Mouse (Mus musculus) stomach, embryonic 15.5 days (tissue): ENCODE measurements around the gene Art4. TPM values are rescaled to one million over a fixed set of nuclear protein-coding genes. Genes with fewer than 3 reads are reported as not detected.
A peak's percentile ranks its signal among the peaks of the same experiment; 100 is the strongest.
"Not testable (repeated sequence)": the region's sequence is repeated elsewhere in the genome, so short reads cannot be mapped to it uniquely, and the experiment has no call there.

Source experiments
- ATAC-seq: fragments of 200-750 bp; cut with Nextera tagmentation; 2 replicates; pipeline ENCODE4 v1.8.0; 2017; ENCODE audit warnings: low read depth, moderate number of reproducible peaks, moderate TSS enrichment; ENCODE audit not compliant: insufficient read depth, low FRiP score
- H3K27ac ChIP-seq: fragments of 300-500 bp; sonication (generic); 2 replicates; pipeline ENCODE4 v1.5.1; 2015; ENCODE audit warnings: mild to moderate bottlenecking, inconsistent platforms
- H3K27me3 ChIP-seq: fragments of 300-500 bp; sonication (generic); replicated peaks from 2 replicates; pipeline ENCODE4 v1.6.1; 2015; ENCODE audit warnings: inconsistent platforms
- H3K36me3 ChIP-seq: fragments of 300-500 bp; sonication (generic); 2 replicates; pipeline ENCODE4 v1.6.1; 2015; ENCODE audit warnings: inconsistent platforms
- H3K4me1 ChIP-seq: fragments of 300-500 bp; sonication (generic); 2 replicates; pipeline ENCODE4 v1.6.1; 2015; ENCODE audit warnings: inconsistent platforms
- H3K4me2 ChIP-seq: fragments of 300-500 bp; sonication (generic); 2 replicates; pipeline ENCODE4 v1.6.1; 2015; ENCODE audit warnings: mild to moderate bottlenecking, inconsistent platforms
- H3K4me3 ChIP-seq: fragments of 300-500 bp; sonication (generic); replicated peaks from 2 replicates; pipeline ENCODE4 v1.5.1; 2015; ENCODE audit warnings: inconsistent platforms
- H3K9ac ChIP-seq: fragments of 300-500 bp; sonication (generic); 2 replicates; pipeline ENCODE4 v1.6.1; 2015; ENCODE audit warnings: inconsistent platforms
- H3K9me3 ChIP-seq: fragments of 300-500 bp; sonication (generic); 2 replicates; pipeline ENCODE4 v1.6.1; 2016; ENCODE audit warnings: inconsistent platforms
- WGBS: fragments of 180-500 bp; shearing (Covaris S2); methylation state at CpG from one replicate; pipeline ENCODE4 v1.1.7; 2015; 5-methylcytosine and 5-hydroxymethylcytosine counted together
- polyA plus RNA-seq: library from polyadenylated mRNA; unstranded; fragments of >200 nt; fragmentation: Nextera tagmentation; extraction: Ambion mirVana; gene quantifications from 2 replicates; pipeline ENCODE4 v1.2.1, GENCODE M21; 2015

Art4 gene
- polyA plus RNA-seq, 1 experiment from 2014 or later, result 7.7 TPM

DNA sequence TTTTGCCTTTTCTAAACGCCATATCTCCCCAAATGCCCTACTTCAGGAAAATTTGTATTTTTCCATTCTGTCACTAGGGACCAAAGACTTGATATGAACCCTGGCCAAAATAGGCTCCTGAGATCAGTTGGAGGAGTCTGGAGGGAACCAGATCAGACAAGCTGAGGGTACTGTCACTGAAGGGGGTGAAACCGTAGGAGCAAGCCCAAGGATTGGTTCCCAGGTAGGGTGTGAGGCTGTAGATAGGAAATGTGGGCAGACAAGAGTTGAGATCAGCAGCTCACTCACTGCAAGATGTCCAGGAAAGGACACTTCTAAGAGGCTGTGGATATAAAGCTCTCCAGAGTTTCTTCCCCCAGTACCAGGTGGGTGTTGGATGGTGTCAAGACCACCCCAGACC, 34.5 kb upstream of the Art4 start:
- no peak for ATAC-seq
- Histone ChIP-seq H3K9ac (no peak overlapping the region), H3K27me3 (no peaks in the 10 kb centered on the region), H3K4me3 (no peak overlapping the region), H3K27ac (no peak overlapping the region), H3K36me3 (no peaks in the 10 kb centered on the region), H3K4me2 (no peak overlapping the region), H3K4me1 (peaks cover 16% of the 10 kb centered on the region), H3K9me3 (no peaks in the 10 kb centered on the region)
- WGBS, result 88% methylated on average over 2 of the region's 2 CpGs

DNA sequence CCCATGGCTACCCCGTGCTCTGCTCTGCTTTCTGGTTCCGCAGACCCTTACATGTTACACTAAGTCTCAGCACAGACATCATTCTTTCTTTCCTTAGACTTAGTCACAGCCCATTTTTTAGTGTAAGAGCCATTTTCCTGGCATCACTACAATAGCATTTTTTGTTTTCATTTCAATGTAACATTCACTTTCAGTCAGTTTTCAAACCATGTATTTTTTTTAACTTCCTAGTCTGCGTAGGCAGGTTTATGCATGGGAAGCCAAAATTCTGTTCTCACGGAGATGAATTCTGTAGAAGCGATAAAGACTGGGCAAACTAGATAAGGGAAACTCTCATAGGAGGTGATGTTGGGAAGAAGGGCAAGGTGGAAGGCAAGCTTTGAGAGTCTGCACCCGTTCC, 32.0 kb upstream of the Art4 start:
- 89% methylated on average over 6 of the region's 6 CpGs for WGBS
- Histone ChIP-seq H3K36me3 (no peaks in the 10 kb centered on the region), H3K27ac (no peak overlapping the region), H3K9ac (no peak overlapping the region), H3K27me3 (no peaks in the 10 kb centered on the region), H3K4me1 (peaks cover 8% of the 10 kb centered on the region), H3K4me3 (no peak overlapping the region), H3K9me3 (no peaks in the 10 kb centered on the region), H3K4me2 (no peak overlapping the region)
- no peak for ATAC-seq

DNA sequence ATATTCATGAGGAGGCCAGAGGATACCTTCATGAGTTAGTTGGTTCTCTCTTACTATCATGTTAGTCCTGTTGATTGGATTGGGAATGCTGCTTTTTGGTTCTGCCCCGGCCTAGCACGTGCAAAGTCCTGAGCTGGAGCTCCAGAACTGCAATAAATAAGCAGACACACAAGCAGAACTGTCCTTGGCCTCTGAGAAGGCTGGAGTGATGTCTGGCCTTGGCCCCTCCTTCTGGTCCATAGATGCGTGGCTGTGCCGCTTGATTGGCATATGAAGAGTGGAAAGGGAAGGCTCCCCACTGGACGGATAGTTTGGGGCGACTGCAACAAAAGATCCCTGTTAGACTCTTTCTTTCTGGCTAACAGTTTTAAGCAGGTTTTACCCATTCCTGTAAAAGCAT, 31.5 kb upstream of the Art4 start:
- Histone ChIP-seq H3K4me3 (no peak overlapping the region), H3K27me3 (no peaks in the 10 kb centered on the region), H3K36me3 (no peaks in the 10 kb centered on the region), H3K27ac (no peak overlapping the region), H3K4me2 (no peak overlapping the region), H3K9ac (no peak overlapping the region), H3K9me3 (no peaks in the 10 kb centered on the region), H3K4me1 (0 out of 2 replicates have a peak, but pooled peaks cover 6% of the 10 kb centered on the region)
- 89% methylated on average over 6 of the region's 6 CpGs for WGBS
- ATAC-seq, result no peak

DNA sequence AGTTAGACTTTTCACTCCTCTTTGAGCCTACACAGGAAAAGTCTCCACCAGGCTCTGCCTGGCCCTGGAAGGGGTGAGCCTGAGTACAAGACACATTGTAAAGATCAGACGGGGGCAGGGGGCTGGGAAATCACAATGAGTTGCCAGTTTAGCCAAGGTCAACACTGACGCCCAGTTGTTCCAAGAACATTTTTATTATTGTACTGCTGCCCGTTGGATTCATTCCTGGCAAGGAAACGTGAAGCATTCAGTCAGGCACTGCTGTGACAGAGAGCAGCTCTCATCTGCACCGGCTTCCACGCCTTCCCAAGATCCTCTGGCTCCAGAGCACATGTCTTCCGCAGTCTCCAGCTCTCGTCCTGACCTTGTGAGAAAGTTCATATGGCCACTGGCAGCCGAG, 30.3 kb upstream of the Art4 start:
- no peak; the same call in 1 of the 2 replicates for ATAC-seq

DNA sequence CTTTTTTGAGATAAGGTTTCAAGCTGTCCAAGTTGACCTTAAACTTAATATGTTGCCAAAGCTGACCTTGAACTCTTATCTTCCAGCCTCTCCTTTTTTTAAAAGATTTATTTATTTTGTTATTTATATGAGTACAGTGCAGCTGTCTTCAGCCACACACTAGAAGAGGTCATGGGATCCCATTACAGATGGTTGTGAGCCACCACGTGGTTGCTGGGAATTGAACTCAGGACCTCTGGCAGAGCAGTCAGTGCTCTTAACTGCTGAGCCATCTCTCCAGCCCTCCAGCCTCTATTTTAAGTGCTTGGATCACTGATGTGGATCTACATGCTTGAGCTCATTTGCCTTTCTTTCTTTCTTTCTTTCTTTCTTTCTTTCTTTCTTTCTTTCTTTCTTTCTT, 27.2 kb upstream of the Art4 start:
- H3K4me2 ChIP-seq, H3K9me3 ChIP-seq, H3K4me3 ChIP-seq, ATAC-seq, H3K4me1 ChIP-seq, H3K27ac ChIP-seq, H3K27me3 ChIP-seq, H3K36me3 ChIP-seq, H3K9ac ChIP-seq: not testable (repeated sequence)
- 50% methylated on average over 1 of the region's 1 CpGs for WGBS

More for the DNA sequence above, 30.3 kb upstream of the Art4 start:
- WGBS, result 40% methylated on average over 9 of the region's 9 CpGs
- Histone ChIP-seq H3K36me3 (no peaks in the 10 kb centered on the region), H3K4me2 (no peak overlapping the region), H3K4me1 (0 out of 2 replicates have a peak, but pooled peaks cover 6% of the 10 kb centered on the region), H3K9ac (no peak overlapping the region), H3K9me3 (no peaks in the 10 kb centered on the region), H3K27ac (peak overlapping the region; percentile 66), H3K27me3 (no peaks in the 10 kb centered on the region), H3K4me3 (no peak overlapping the region)

DNA sequence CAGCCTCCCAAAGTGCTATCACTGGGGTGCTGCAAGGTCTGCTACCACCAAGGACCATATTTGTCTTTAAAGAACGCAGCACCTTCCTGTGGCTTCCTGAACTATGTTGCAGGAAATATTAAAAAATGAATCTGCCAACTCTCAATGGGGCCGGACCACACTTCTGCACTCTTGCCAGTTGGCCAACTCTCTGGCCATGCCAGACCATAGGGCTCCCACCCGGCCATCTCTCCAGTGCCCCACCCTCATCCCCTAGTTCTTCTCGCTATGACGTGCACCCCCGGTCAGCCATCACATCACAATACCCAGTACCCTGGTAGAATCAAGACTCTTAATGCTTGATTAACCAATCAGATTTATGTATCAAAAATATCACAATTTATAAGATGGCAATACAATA, 26.4 kb upstream of the Art4 start:
- H3K4me1 ChIP-seq, result 0 out of 2 replicates have a peak, but pooled peaks cover 6% of the 10 kb centered on the region
- H3K27me3 ChIP-seq, result no peaks in the 10 kb centered on the region
- ATAC-seq, result no peak
- H3K9me3 ChIP-seq, result no peaks in the 10 kb centered on the region
- WGBS, result 92% methylated on average over 6 of the region's 6 CpGs
- H3K27ac ChIP-seq, result no peak overlapping the region
- no peak overlapping the region for H3K9ac ChIP-seq
- no peak overlapping the region for H3K4me3 ChIP-seq
- H3K4me2 ChIP-seq, result no peak overlapping the region
- no peaks in the 10 kb centered on the region for H3K36me3 ChIP-seq

DNA sequence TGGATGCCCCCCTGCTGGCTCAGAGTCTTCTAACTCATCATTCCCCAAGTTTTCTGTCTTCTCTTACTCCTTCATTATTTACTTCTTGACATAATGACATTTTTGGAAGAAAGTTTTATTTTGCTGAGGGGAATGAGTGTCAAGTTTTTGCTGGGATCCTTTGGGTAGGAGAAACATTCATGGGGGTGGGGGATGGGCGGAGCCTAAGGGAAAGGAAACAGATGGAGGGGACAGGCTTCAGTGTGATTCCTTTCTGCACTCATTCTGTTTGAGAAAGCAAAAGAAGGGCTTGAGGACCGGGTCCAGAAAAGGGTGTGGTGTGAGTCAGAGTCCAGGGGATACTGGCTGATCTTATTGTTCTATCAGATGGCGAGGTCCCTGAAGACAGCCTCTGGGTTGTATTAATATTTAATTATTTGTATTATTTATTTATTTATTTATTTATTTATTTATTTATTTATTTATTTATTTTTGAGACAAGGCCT, 25.9 kb upstream of the Art4 start:
- no peak for ATAC-seq
- Histone ChIP-seq H3K4me2 (no peak overlapping the region), H3K4me1 (0 out of 2 replicates have a peak, but pooled peaks cover 6% of the 10 kb centered on the region), H3K9ac (no peak overlapping the region), H3K27me3 (no peaks in the 10 kb centered on the region), H3K9me3 (no peaks in the 10 kb centered on the region), H3K36me3 (no peaks in the 10 kb centered on the region), H3K27ac (no peak overlapping the region), H3K4me3 (no peak overlapping the region)
- WGBS, result 73% methylated on average over 3 of the region's 3 CpGs

DNA sequence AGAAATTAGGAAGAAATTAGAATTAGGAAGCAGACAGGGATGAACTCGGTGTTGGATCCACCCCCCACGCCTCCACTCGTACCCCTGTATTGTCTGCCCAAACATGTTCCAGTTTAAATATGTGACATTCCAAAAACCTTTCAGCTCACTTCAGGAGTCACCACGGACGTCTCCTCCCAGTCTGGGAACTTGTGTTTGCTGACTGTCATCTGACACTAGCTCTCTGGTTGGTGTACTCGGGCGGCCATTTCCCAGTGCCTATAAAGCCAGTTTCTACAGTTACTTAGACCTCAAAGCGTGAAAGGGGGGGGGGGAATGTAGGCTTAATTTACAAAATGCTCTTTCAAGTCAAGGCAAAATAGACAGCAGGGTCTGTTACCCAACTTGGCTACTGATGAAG, 24.1 kb upstream of the Art4 start:
- Histone ChIP-seq H3K9ac (no peak overlapping the region), H3K27ac (no peak overlapping the region), H3K27me3 (no peaks in the 10 kb centered on the region), H3K36me3 (no peaks in the 10 kb centered on the region), H3K9me3 (no peaks in the 10 kb centered on the region), H3K4me3 (no peak overlapping the region), H3K4me1 (no peaks in the 10 kb centered on the region), H3K4me2 (no peak overlapping the region)
- no peak for ATAC-seq
- 61% methylated on average over 8 of the region's 8 CpGs for WGBS

DNA sequence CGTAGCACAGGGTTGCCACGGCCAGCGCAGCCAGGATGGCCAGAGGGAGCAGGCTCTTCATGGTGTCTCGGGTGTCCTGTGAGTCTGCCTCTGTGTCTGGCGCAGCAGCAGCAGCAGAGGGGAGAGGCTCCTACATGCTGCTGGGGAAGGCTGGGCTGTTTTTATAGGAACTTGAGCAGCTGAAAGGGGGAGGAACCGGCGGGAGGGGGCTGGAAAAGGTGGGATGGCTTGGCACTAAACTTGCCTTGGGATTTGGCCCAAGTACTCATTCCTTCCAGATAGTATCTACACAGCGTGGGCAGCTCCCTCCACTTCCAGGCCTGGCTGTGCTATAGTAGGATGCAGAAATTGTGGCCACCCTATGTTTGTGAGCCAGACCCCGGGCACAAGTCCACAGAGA, 18.1 kb upstream of the Art4 start, which contains the start of gene Mgp:
Mgp (minus strand) TSS at position 154 of the 400 bp plus-strand sequence.
- H3K9ac ChIP-seq, result no peak within 1 kb of the TSS; the same call in 1 of the 2 replicates

DNA sequence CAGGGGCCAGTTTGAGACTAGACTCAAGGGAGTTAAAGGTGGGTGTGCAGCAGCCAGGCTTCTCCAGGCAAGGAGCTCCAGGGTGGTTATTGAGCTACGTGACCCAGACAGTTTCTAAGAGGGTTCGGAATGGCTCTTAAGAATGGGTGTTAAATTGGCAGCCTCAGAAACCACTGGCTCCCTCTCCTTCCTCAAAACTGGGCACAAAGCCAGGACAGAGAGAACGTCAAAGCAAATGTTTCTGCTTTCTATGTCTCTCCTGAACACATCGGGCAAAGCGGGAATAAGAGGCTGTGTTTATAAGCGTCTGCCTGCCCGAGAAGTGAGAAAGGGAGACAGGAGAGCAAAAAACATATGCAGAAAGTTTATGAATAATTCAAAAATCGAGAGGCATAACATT, 17.1 kb upstream of the Art4 start:
- H3K27me3 ChIP-seq, result no peaks in the 10 kb centered on the region
- no peaks in the 10 kb centered on the region for H3K36me3 ChIP-seq
- no peaks in the 10 kb centered on the region for H3K4me1 ChIP-seq
- H3K9ac ChIP-seq, result no peak overlapping the region
- peak overlapping the region; percentile 33 for H3K4me2 ChIP-seq
- no peak overlapping the region for H3K27ac ChIP-seq
- H3K9me3 ChIP-seq, result no peaks in the 10 kb centered on the region
- WGBS, result 30% methylated on average over 8 of the region's 8 CpGs
- peak overlapping the region; percentile 18 for H3K4me3 ChIP-seq
- ATAC-seq, result no peak

More for the DNA sequence above, 18.1 kb upstream of the Art4 start, which contains the start of gene Mgp:
- 32% methylated on average over 9 of the region's 9 CpGs for WGBS
- Histone ChIP-seq H3K27me3 (no peaks in the 10 kb centered on the region), H3K9me3 (no peaks in the 10 kb centered on the region), H3K4me2 (peak within 1 kb of the TSS; percentile 39), H3K36me3 (no peaks in the 10 kb centered on the region), H3K4me1 (no peaks in the 10 kb centered on the region), H3K4me3 (peak within 1 kb of the TSS; percentile 33), H3K27ac (peak within 1 kb of the TSS; percentile 37; the same call in 1 of the 2 replicates)
- no peak for ATAC-seq

DNA sequence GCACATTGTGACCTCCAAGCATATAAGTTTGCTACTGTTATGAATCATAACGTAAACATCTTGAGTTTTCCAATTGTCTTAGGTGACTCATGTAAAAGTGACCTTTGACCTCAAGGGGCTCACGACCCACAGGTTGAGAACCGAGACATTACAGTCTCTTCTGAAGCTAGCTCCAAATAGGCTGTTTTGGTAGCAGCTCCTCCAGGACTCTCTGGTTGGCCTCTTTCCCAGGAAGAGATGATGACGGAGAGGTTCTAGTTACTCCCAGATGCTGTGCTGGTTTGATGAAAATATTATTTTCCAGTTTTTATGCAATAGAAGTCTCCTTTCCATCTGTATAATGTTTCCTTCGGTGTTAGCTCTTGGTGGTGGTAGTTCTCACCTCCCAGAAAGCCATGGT, 11.4 kb upstream of the Art4 start:
- Histone ChIP-seq H3K27me3 (no peaks in the 10 kb centered on the region), H3K9ac (no peak overlapping the region), H3K4me1 (peaks cover 8% of the 10 kb centered on the region), H3K36me3 (no peaks in the 10 kb centered on the region), H3K27ac (no peak overlapping the region), H3K4me2 (no peak overlapping the region), H3K9me3 (no peaks in the 10 kb centered on the region), H3K4me3 (no peak overlapping the region)
- no peak for ATAC-seq
- whole genome bisulfite sequencing, result 61% methylated on average over 5 of the region's 5 CpGs

DNA sequence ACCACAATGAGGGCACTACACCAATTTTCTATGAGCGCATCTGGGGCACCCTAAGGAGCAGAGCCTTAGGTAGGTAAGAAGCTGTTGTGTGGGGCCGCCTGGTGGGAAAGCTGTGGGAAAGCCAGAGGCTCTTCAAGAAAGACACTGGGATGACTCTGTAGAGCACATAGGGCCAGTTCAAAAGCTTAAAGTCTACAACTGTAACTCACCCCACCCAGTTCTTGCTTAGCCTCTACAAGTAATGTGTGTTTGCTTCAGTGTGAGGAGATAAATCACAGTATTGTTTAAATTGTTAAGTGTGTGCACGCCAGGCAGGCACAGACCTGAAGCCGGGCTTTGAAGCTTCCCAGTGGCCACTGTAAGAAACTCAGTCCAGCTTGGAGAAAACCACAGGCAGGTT, 8.6 kb upstream of the Art4 start:
- peaks cover 8% of the 10 kb centered on the region for H3K4me1 ChIP-seq
- H3K9me3 ChIP-seq, result no peaks in the 10 kb centered on the region
- WGBS, result 52% methylated on average over 4 of the region's 4 CpGs
- H3K27me3 ChIP-seq, result no peaks in the 10 kb centered on the region
- peak overlapping the region; percentile 67; the same call in 1 of the 2 replicates for H3K27ac ChIP-seq
- no peaks in the 10 kb centered on the region for H3K36me3 ChIP-seq
- no peak overlapping the region for H3K4me2 ChIP-seq
- no peak; the same call in 1 of the 2 replicates for ATAC-seq
- no peak overlapping the region for H3K4me3 ChIP-seq
- no peak overlapping the region for H3K9ac ChIP-seq

DNA sequence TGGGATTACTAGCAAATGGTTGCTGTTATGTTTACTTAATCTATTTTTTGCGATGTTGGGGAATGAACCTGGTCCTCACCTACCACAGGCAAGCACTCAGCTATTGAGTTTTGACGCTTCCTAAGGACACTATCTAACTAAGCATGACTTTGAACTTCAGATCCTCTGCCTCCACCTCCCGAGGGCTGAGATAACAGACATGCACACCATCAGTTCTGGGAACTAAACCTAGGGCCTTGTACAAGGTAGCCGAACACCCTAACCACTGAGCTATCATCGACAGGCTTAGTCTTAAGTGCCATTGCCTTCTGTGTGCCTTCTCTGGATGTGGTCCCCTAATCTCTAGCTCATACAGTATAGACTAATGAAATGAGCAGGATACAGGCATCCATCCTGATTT, 7.8 kb upstream of the Art4 start:
- Histone ChIP-seq H3K27me3 (no peaks in the 10 kb centered on the region), H3K4me1 (peaks cover 8% of the 10 kb centered on the region), H3K9me3 (no peaks in the 10 kb centered on the region), H3K27ac (no peak overlapping the region), H3K4me2 (no peak overlapping the region), H3K36me3 (no peaks in the 10 kb centered on the region), H3K4me3 (no peak overlapping the region), H3K9ac (no peak overlapping the region)
- 85% methylated on average over 5 of the region's 5 CpGs for WGBS
- ATAC-seq, result no peak
